Mouse (Mus musculus): Measurements from ENCODE around the gene Mecom.
A peak's percentile ranks its signal among the peaks of the same experiment; 100 is the strongest.

Mecom gene

DNA sequence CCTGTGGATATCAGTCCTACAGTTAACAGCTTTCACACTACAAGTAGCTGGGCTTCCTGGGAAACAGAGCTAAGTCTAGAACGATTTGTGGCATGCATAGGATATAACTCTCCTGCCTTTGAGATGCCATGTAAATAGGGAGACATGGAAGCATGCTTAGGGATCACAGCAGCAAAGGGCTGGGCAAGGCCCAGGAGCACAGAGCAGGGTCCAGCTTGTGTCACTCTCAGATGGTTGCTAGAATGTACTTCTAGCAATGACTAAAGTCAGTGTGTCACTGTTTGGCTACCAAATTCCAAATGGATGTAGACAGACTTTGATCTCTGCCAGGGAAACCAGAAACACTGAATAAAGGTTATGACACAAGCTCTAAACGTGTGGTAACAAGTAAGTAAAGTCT lies 358.5 kb downstream of the Mecom start:
- peak; percentile 72 for DNase-seq

DNA sequence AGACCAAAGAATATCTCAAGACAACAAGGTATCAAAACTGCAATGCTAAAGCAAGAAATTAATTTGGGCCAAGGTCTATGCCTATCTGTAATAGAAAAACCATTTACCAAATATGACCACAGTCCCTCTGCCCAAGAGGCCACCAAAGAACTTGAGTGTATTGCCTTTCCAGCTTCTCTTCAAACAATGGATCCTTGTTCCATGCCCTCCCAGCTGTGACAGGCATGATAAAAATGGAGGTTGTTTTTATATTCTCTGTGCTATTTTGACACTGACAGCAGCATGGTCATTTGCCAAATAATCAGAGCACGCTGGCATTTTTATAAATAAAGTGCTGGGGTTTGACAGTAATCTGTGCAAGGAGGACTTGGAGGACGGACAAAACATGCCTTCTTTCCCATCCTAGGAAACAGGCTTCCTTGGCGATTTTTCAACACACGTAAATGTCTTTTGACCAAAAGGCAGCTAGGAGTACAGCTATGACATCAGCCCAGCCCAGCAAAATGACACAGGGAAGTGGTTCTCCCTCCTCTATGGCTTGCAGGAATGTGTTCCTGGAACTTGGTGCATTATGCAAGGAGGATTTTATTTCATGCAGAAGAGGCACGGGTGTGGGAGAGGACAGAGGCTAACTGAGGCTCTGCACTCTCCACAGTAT lies 359.9 kb downstream of the Mecom start:
- peak; percentile 86 for DNase-seq

DNA sequence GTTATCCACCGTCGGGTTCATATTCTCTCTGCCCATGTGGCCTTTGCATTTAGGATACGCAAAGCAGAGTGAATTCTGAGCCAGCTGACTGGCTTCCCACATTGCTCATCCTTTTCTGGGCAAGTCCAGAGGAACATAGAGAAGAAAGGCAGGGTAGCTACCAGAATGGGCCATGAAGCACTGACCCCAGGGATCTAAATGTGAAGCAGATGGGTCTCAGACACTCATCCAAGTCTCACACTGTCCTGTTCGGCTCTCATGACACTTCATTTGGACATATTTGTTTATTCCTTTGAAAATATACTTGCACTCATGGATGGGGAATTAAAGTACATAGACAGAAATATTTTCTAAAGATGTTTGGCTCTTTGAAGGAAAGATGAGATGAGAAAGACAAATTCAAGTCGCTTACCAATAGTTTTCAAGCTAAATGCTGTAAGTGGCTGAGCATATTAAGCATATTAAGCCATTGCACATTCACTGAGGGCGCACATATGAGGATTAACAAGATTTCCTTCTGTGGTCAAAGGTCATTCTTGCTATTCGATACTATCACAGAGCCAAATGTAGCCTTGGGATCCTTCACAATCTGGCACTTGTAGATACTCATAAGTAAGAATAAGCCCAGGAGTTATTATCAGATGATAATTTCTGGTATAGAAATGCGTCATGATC lies 365.9 kb downstream of the Mecom start:
- peak; percentile 54 for DNase-seq

DNA sequence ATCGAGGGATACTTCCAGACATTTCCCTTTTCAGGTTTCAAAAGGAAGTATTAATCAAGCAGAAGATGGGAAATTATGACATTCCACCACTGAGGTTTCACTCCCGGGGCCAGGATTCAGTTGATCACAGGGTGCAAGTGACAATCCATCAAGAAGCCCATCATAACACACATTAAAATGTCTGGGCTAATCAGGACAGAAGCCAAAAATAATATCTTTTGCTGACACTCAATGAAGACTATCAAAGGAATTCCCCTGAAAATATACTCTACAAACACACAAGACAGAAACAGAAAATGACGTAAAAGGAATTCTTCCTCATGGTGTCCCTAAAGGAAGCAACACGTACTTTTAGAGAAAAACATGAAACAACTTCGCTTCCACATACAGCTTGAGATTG lies 371.2 kb downstream of the Mecom start:
- DNase-seq: peak; percentile 25

DNA sequence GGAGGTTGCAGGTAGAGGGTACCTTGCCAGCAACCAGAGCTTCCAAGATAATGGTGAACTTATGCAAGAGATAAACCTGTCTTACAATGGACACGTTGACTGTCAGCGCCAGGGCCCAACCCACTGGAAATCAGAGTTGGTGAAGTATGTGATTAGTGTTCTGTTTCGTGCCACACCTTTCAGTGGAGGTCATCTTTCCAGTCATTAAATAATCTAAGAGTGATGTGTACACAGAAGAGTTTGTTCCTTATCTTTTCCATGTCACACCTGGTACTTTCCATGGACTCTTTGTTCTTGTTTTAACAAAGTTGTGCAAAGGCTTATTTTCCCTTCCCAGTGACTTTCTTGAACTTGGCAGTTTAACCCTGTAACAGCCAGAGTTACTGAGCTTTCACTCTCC lies 374.0 kb downstream of the Mecom start:
- DNase-seq: peak; percentile 31

DNA sequence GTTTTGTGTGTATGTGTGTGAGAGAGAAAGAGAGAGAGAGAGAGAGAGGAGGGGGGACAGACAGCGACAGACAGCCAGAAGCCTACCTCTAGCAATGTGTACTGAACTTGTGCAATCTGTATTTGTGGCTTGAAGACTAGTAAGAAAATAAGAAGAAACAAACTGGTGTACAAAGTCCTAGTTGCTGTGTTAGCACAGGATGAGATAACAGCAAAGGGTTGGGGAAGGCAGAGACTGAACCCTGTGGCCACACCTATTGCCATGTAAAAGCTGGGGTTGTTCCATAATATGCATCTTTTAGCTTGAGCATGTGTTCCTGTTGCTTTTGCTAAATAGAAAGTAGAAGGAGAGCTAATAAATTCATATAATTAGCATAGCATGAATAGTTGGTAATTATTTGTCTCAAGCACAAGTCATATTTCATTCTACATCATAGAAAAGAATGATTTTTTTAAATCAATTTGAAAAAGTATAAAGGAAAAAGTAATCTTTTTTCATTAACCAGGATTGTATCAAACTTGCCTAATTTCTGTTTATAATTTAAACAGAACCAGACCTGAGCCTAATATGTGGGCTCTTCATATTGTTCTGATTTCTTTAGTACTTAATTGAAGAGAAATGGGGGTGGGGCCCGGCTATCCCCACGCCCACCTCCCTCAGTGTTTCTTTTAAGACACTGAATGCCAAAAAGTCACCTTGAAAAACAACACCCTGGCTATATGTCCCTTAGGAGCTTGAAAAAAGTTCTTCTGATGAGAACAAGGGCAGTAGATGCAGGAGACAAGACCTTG lies 379.2 kb downstream of the Mecom start:
- DNase-seq: peak; percentile 70

DNA sequence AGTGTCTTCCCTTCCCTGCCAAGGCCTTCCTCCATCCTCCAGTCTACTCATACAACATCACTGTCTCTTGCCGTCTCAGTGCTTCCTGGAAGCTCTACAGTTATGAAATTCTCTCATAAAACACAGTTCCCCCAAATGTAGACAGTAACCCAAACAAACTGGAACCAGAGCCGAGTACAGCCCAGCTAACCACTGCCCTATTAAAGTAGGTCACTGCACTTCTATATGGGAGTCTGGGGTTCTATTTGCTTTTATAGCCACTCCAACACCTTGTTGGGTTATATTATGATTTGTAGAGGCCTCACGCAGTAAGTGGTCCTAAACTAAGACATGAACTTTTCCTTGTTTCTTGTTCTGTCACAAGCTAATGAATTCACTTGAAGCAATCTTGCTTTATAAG lies 380.8 kb downstream of the Mecom start:
- DNase-seq: peak; percentile 55

DNA sequence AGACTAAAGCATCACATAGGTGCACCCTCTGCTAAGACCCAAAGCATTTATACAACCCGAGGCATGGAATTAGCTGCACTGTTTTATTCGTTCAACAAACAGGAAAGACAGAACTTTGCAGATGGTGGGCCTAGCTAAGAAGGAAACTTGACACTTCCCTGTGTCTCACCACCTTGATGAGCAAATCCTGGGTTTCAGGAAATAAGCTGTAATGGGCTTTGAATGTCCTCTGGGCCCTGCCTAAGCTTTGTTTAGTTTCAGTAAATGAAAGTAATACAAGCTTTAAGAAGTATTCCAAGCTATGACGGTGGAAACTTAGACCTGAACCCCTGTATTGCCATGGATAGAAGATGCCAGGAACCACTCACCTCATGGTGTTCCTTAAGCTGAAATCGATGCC lies 383.0 kb downstream of the Mecom start:
- DNase-seq: peak; percentile 61

DNA sequence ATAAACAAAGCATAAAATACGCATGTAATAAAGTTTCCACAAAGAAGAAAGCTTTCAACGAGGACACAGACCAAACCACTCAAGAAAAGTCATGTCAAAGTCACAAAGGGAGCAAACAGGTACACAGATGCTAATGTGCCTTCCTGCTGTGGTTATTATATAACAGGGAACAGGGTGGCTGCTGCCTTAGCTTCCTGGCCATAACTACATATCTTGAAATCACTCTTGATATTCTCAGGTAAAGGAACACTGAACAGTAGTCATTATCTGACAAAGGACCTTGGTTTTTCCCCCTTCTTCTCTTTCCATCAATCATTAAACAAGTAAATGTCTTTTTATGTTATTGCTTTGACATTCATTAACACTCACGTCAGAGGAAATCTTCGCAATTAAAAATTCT lies 384.4 kb downstream of the Mecom start:
- DNase-seq: no peak

DNA sequence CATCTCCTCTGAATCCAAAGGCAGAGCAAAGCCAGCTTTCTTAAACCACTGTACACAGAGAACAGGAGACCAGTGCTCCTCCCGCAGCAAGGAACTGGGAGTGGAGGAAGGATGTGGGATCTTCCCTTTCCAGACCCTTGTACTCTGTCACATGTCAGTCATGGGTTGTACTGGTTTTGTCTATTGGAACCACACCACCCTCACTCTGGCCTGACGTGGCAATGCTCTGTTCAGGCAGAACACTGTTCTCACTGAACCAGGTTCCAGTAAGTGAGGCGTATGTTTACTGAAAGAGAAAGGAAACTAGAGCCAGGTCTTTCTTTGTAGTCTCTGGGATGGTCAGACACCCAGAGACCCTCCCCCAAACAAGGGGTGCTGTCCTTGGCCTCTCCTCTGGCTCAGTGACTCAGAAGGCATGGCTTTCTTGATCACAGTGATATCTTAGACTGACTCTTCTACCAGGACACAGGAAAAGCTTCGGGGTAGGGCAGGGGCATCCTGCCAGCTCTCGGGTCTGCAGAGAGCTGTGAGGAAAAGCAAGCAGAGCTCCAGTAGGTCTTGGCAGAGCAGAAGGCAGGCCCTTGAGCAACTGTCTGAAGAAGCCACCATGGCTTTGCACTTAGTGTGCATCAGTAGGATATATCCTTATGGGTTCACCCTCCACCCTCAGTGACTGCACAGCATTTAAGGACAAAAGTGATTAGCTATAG lies 386.7 kb downstream of the Mecom start:
- DNase-seq: peak; percentile 92

DNA sequence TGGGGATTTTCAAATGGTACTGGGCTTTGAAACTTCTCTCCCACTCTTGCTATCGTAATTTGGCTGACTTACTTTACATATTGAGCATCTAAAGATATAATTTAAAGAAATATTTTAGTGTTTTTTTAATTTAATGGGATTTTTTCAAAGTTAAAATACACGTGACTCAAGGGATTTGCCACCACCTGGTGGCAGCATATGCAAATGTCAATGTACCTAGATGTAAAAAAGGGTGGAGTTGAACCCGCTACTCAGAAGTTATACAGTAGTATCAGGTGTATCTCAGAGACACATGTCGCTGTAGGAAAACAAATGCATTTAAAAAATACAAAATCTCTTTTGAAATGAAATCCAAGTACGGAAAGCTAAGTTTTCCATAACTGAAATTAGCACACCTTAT lies 387.5 kb downstream of the Mecom start:
- DNase-seq: no peak

DNA sequence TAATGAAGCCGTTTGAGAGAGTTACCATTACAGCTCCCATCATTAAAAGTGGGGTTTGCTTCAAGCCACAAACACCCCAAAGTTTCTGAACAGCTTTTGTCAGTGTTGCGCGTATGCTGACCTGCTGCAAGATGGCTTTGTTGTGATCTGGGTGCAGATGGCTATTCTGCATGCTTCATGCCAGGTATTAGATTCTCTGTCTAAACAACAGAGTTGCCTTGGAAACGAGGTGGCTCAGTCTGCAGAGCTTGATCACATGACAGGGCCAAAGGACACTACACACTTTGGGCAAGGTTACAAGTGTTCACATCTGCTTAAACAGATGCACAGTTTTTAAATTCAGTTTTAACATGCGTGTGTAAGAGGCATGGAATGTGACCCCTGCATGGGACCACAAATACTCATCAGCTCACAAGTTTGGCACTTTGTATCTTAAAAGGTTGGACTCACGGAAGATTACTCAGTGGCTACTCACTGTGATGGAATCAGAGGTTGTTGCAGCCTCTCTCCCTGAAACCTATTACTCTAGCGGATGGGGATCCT lies 390.6 kb downstream of the Mecom start:
- DNase-seq: peak; percentile 65

DNA sequence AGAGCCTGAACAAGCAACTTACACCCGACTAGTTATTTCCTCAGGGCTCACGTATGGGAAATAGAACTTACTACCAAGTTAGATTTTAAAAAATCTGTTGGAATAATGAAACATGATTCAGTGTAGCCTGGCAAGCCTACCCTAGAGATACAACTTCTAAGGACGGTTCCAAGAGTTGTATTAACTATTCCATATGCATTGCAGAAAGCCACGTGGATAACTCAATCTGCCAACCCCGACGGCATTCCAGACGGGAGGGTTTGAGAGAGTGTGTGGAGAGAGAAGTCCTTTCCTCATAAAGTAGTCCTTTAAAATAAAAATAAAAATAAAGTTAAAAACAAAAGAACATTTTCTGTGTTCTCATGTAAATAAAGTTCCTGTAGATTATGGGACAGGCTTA lies 393.4 kb downstream of the Mecom start:
- no peak for DNase-seq

DNA sequence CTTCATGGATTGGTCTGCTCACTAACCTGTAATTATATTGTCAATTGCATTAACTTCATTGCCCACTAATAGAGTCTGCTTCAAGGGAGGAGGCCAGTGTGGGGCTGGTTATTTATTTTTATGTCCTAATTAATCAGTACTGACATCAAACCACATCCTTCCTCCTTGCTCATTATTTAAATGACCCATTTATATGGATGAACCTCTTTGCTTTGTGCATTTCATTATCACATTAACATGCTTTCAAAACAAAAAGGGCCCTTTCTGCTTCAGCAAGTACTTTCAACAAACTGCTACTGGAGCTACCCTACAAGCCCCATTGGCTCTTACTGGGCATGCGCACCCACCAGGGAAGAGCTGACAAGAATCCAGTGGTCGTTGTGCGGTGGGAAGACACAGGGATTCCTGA lies 393.9 kb downstream of the Mecom start:
- DNase-seq: peak; percentile 42

DNA sequence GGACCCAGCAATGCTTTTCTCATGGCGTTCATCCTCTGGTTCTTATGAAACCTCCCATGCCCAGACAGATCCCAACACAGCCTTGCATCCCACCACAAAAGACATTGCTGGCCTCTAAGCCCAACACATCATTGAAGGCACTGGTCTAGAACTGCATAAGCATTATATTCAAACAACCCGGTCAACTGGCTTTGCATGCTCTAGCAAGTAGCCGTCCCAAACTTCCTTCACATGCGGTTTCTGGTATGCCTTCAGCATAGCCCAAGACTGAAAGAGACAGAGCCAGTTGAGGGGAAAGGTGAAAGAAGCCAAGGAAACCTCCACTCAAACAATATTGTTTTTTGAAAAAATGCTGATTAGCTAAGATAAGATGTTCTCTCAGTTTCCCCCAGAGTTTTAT lies 397.7 kb downstream of the Mecom start:
- no peak for DNase-seq

DNA sequence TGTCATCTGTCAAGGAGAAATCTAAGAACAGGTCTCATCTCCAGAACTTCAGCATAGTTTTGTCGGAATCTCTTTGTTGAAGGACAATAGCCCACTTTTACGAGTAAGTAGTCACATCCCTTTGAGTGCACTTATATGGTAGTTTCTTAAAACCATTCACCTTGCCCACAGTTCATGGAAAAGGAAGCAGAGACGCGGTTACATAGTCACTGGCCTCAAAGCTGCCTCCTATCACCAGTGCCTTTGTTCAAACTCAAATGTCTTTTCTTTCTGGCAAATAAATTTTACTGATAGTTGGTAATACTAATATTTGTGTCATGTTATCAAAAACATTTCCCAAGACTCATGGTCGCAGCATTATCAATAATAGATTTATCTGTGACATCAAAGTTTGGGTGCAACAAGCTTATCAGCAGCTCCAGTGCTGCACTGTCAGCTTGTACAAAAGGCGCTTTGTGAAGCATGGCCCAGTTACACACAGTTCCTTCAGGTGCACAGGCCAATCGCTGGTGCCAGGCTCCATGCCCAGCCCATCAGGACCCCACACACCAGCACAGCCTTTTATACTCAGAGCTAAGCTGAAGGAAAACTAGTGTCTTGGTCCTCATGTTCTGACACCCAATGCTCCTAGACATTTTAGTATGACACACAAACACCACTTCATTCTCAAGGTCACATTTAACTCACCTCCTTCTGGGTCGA lies 399.3 kb downstream of the Mecom start:
- peak; percentile 64 for DNase-seq

DNA sequence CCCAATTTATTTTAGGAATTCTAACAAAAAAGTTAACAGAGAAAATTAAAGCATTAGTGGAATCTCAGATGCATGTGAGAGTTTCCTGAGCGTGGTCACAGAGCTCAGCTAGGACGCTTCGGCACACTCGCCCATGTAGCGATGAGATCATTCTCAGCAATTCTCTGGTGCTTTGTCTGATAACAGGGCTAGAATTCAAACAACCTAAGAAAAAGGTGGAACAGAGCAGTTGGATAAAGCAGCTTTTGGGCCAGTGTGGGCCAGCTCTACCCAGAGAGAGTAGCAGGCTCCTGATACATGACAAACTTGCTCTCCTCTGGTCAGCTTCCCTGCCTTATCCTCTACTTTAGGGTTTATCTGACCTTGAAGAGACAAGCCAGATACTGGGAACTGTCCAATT lies 402.8 kb downstream of the Mecom start:
- DNase-seq: peak; percentile 80

DNA sequence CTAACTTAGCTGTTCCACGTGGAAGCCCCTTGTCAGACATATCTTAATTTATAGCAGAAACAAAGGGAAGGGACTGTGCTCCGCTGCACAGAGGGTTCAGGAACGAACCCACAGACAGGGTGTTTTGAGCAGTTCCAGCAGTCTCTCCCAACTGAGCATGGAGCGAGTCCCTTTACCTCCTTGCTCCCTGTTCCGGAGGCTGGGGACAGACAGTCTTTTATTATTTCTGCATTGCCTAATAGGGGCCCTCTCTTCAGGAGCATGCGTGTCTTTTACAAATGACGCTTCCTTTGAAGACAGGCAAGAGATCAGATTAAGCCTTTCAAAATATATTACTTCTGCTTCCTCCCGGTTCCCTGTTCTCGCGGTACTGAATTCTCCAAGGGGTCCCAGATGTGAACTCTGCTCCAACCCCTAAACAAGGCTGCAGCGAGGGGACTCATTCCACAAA lies 403.8 kb downstream of the Mecom start:
- no peak for DNase-seq

DNA sequence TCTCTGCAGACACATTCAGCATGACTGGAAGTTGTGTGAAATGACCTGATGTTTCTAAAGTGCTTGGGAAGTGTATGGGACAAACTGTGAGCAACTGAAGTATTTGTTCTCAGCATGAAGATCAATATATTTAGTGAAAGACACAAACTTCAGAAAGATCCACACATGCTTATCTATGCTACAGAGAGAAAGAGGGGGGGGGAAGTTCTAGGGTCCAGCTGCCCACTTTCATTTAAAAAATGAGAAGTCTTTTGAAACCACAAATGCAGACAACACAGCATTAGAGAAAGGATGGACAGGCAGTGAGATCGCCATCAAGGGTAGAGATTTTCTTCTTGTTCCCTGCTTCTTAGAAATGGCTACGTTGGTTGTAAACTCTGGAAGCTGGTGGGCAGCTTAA lies 404.4 kb downstream of the Mecom start:
- no peak for DNase-seq

DNA sequence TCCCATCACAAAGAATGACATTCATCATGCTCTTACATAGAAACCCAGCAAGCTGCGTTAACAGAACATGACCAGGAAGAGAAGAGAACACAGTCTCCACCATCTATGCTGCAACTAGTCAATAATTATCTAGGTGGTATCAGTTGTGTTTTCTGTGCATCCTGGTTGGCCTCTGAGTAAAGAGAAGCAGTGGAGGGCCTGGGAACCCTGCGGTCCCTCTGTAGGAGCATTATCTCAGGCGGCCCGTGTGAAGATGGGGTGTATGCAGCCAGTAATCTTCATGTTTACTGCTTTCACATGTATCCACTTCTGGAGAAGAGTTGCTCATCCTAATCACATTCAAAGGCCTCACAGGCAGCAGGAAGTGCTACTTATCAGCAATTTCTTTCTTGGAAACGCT lies 407.5 kb downstream of the Mecom start:
- peak; percentile 50 for DNase-seq

DNA sequence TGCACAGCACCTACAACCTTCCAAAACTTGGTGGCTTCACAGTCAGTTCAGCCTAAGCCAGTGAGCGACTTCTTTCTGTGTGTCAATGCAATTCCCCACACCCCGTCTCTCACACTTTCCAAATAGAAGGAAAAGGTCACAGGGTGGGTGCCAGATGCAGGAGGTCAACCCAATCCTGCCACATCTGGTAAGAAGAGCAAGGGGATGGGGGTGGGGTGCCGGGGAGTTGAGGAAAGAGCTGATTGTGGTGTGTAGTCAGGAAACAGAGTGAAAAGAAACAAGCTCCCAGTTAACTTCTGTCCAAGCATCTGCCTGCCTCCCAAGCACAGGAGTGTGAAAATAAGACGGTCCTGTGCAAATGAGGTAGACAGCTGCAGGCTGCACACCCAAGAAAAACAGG lies 408.1 kb downstream of the Mecom start:
- peak; percentile 74 for DNase-seq

DNA sequence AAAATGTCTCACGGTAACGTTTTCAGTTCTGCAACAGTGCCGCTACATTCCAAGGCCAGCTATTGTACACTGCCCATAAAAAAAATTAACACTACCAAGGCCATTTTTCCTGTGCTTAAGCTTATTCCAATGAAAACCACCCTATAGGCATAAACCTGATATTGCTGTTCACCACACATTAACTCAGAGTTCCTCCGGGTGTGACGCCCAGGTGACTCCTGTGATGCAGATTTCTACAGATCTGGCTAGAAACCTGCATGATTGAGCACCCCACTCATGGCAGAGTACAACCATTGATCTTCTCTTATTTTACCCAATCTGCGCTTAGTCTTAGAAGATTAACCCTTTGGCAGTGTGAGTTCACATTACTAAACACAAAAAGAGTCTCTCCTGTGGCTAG lies 409.2 kb downstream of the Mecom start:
- no peak for DNase-seq
